Mouse (Mus musculus) embryo, embryonic 10 days (tissue): ENCODE data around the gene Naa30.

ENCODE experiments used
- DNase-seq: peaks from one replicate; pipeline ENCODE4 v3.0.0-alpha.2; 2015; ENCODE audit warnings: low spot score

Naa30 gene

GRCm38 (mm10) chr14:49226471-49226870 is 54.4 kb downstream of the Naa30 start:
- DNase-seq = no peak

- no peak for DNase-seq
Observed at GRCm38 (mm10) chr14:49226986-49227385, 55.0 kb downstream of the Naa30 start.

DNA sequence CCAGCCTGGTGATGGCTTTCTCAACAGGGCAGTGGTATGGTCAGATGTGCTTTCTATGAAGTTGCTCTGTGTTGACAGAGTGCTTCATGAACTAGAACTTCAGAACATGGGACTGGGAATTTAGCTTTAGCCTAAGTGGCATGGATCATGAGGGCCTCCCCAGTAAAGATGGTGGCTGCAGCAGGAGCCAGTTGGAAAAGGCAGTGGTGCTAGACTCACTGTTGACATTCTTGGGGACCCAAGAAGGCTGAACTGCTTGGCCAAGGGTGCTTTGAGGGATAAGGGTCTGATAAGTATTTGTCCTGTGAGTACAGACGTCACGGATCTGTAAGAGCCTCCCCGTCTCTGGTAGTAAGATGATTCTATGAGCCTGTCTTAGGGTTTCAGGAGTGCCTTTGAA is 59.8 kb downstream of the Naa30 start:
- no peak for DNase-seq

- DNase-seq = peak; percentile 80
Observed at GRCm38 (mm10) chr14:49234788-49235515, 62.9 kb downstream of the Naa30 start.

GRCm38 (mm10) chr14:49238206-49238605 is 66.2 kb downstream of the Naa30 start:
- DNase-seq = peak; percentile 79
